Mouse (Mus musculus) A20 (cell line): ENCODE measurements around the gene Col6a6.
A peak's percentile ranks its signal among the peaks of the same experiment; 100 is the strongest.
"Not testable (repeated sequence)": the region's sequence is repeated elsewhere in the genome, so short reads cannot be mapped to it uniquely, and the experiment has no call there.

Experiments
- DNase-seq: peaks from one replicate; pipeline ENCODE4 v3.0.0-alpha.2; 2011; ENCODE audit warnings: low read depth, low spot score

The Col6a6 gene

DNA sequence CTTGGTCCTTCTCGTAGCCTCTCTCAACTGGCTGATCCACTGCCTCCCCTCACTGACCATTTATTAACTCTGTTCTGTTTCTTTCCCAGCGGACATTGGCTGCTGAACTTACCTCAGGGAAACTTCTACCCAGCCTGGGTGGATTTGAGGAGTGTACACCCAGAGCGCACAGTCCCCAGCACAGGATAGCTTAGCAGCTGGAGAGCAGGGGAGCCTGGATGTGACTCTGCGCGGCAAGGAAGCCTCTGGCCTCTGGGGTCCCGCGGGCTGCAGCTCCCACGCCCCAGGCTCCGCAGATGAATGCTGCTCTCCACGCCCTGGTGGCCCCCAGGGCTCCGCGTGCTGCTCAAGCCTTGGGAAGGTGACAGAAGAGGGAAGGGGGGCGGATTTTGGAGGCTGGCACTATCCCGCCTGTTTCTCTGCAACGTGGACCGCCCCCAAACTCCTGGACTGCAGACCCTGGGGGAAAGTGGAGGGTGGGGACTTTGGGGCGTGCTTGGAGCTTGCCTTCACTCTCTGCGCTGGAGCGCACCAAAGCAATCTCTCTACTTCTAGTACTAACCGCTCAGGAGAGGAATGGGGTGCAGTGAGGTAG is at the start of gene Col6a6:
TSS of gene Col6a6 (minus strand) at position 370 of the 595 bp plus-strand sequence.
- DNase-seq, result no peak

DNA sequence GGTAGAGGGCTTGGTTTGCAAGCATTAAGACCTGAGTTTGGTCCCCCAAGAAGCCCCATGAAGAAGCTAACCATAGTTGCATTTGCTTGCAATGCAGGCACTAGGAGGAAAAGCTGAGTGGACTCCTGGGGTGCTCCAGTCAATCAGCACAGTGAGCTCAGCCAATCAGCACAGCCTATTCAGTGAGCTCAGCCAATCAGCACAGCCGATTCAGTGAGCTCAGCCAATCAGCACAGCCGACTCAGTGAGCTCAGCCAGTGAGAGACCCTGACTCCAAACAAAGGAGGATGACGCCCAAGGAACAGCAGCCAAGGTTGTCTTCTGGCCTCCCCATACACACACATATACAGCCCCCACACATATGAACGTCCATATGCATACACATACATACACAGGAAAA is 48.2 kb upstream of the Col6a6 start:
- DNase-seq, result no peak

DNA sequence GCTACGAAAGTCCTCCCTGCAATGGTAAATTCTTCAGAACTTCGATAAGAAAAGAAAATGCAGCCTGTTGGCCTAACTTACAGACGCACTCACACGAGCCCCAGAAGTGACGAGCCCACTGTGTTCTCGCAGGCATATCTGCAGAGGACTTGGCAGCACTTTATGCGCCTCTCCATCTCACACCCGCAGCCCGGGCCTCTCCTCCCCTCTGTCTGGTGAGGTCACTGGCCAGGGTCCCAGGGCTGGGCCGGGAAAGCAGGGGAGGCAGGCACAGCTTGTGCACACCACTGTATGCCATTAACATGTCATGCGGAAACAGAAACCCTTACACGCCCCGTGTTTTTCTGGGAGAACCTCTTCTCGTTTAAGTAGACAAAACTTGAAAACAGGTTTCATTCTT is 43.7 kb upstream of the Col6a6 start:
- DNase-seq, result no peak

- DNase-seq, result peak; percentile 41
Observed at GRCm38 (mm10) chr9:105857773-105858172, 29.8 kb upstream of the Col6a6 start.

GRCm38 (mm10) chr9:105852778-105853065 is 24.8 kb upstream of the Col6a6 start:
- no peak for DNase-seq

GRCm38 (mm10) chr9:105852015-105852777 is 24.2 kb upstream of the Col6a6 start:
- no peak for DNase-seq

- DNase-seq, result no peak
Observed at GRCm38 (mm10) chr9:105851011-105851410, 23.1 kb upstream of the Col6a6 start.

DNA sequence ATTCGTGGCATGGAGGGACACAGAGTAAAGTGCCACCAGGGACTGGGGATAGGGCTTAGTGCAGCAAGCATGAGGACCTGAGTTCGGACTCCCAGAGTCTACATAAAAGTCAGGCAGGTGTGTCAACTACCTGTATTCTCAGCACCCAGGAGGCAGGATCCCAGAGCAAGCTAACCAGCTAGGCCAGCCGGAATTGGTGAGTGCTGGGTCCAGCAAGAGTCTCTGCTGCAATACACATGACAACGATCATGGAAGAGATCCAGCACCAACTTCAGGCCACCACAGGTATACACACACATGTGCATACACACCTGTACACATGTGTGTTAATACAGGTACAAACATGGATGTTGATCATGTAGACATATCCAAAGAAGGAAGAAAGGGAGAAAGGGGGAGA is 20.4 kb upstream of the Col6a6 start:
- no peak for DNase-seq

GRCm38 (mm10) chr9:105847261-105847660 is 19.3 kb upstream of the Col6a6 start:
- no peak for DNase-seq

- not testable (repeated sequence) for DNase-seq
Observed at GRCm38 (mm10) chr9:105841386-105841785, 13.4 kb upstream of the Col6a6 start.

GRCm38 (mm10) chr9:105839147-105839515 is 11.2 kb upstream of the Col6a6 start:
- DNase-seq, result no peak

GRCm38 (mm10) chr9:105838396-105839146 is 10.6 kb upstream of the Col6a6 start:
- DNase-seq, result no peak

GRCm38 (mm10) chr9:105835587-105835986 is 7.6 kb upstream of the Col6a6 start:
- DNase-seq, result peak; percentile 47

- DNase-seq, result no peak
Observed at GRCm38 (mm10) chr9:105834799-105835198, 6.8 kb upstream of the Col6a6 start.

- no peak for DNase-seq
Observed at GRCm38 (mm10) chr9:105831291-105831690, 3.3 kb upstream of the Col6a6 start.

GRCm38 (mm10) chr9:105827076-105827647 is 798 bp downstream of the Col6a6 start:
- no peak for DNase-seq

DNA sequence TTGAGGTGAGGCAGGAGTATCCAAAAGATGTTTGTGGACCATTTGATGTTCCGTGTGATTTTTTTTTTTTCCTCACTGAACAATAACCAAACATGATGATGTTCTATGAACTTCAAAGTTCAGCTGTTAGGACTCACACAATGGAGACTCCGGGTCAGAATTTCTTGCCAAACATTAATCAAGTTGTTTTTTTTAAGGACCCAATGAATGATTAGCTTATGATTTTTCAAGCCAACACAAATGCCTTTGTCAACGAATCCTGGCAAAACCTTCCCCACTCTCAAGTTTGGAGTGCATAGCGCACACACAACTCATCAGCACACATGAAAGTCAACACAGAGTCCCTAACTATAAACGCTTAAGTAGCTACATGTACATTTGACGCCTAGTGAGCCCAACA is 7.2 kb downstream of the Col6a6 start:
- DNase-seq, result no peak

DNA sequence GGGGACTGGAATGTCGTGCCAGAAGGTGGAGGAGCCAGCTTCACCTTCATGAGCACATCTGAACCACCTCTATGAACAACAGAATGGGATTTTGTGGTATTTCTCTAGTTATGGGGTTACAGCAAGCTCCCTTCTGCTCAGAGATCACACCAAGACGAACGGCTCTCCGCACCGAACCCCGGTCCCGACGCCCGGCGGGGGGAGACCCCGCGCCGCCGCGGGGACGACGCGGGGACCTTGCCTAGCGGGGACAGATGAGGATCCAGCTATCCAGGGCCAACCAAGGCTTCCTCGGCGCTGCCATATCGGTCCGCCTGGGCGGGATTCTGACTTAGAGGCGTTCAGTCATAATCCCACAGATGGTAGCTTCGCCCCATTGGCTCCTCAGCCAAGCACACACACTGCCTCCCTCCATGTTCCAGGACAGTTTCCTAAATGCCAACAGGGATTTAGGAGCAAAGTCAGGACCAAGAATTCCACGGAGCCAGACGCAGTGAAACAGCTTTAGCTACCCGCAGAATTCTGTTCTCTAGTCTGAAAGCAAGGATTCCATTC is 8.7 kb downstream of the Col6a6 start:
- no peak for DNase-seq

DNA sequence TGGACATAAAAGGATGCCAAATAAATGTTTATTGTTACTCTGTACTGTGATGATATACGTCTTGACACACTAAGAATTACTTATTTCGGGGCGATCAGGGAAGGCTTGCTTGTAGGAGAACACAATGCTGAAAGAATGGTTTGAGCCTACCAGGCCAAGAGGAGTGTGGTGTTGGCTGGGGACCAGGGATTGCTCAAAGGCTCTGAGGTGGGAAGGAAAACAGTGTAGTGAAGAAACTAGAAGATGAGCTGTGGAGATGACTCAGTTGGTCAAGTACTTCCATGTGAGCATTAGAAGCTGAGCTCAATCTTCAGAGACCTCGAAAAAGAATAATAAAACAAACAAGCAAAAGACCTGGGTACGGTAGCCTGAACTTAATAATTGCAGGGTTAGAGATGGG is 13.5 kb downstream of the Col6a6 start:
- DNase-seq, result no peak

DNA sequence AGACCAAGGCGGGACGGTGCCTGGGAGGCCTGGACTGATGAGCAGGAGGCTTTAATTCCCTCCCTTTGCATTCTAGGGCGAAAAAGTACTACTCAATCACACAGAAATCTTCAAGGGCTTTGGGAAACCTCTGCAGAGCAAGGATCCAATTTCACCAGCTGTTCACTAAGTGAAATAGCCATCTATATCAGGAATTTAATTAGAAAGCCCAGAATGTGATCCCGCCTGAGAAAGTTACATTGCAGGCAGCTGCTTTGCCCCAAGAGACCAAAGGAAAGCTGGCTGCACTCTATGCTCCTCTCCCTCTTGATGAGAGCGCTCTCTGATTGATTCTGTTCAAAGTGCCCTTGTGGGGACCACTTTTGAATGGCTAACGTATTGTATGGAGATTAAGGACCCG is 16.5 kb downstream of the Col6a6 start:
- no peak for DNase-seq

DNA sequence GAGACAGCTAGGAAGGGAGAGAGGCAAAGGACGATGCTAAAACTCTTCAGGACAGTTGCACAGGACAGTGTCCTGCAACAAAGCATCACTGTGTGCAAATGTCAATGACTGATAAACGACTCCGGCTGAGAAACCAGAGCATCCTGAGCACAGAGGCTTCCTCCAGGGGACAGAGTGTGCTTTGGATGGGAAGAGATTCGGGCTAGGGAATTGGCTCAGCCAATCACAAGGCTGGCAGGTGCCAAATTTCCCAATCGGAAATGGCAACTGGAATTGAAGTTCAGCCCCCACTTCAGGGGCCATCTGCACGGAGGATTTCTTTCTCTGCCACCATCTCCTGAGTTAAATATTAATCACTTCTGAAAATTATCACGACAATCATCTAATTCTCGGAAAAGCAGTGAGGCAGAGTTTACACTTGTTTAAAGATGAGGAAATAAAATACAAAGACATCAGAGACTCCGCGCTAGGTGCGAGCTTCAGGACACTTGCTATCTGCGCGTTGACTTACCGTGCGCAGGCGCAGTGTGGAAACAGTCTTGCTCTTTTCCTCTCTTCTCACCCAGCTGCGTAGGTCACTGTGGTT is 18.9 kb downstream of the Col6a6 start:
- DNase-seq, result no peak

- DNase-seq, result peak; percentile 19
Observed at GRCm38 (mm10) chr9:105803416-105803815, 24.5 kb downstream of the Col6a6 start.
